Mouse (Mus musculus) lung, adult 10 weeks (tissue): Measurements from ENCODE around the gene 4930578C19Rik. TPM values are rescaled to one million over a fixed set of nuclear protein-coding genes. Genes with fewer than 3 reads are reported as not detected.

ENCODE experiments used
- polyA plus RNA-seq: library from polyadenylated mRNA; stranded (reverse); fragments of 350-450 nt; fragmentation: Illumina TruSeq; extraction: RNeasy Lipid Tissue Mini Kit (QIAGEN cat#74804); gene quantifications from one replicate; pipeline ENCODE4 v1.2.3, GENCODE M21; 2014; ENCODE audit warnings: low read depth, low replicate concordance; ENCODE audit not compliant: insufficient read depth

Gene 4930578C19Rik
- 0.84 TPM for polyA plus RNA-seq

GRCm38 (mm10) chrX:18461198-18461601, at the start of gene 4930578C19Rik:
4930578C19Rik (minus strand) TSS chrX:18461397.

